Mouse (Mus musculus) gastrocnemius, postnatal 36 days (tissue): ENCODE data around the gene Bphl. TPM values are rescaled to one million over a fixed set of nuclear protein-coding genes. Genes with fewer than 3 reads are reported as not detected.

Experiments
- DNase-seq, 2 experiments: peaks; one replicate each; pipeline ENCODE4 v3.0.0; 2022
- intact Hi-C: fragments of 180-260 bp; cut with DNase I; formaldehyde crosslinking; loops from one replicate; pipeline ENCODE4 v1.15.1; 2025
- long read RNA-seq, 2 experiments: library from polyadenylated mRNA; stranded (forward); transcript quantifications; one replicate each; pipeline ENCODE4 v2.0.0; 2021
- total RNA-seq, 2 experiments: library from RNA; stranded (reverse); gene quantifications; 2 replicates each; pipeline ENCODE4 v1.2.3; 2021

Bphl gene
- total RNA-seq, result 10 to 100 TPM; 21.4 to 25.3 TPM
- long read RNA-seq, experiment 1, transcript Bphl-201 (7 exons, 1,253 nt), result major isoform, 40 of 72 reads
- long read RNA-seq, experiment 1, partial matches to known transcripts, result 29 of 72 reads
- long read RNA-seq, experiment 1, other reads (novel, unspliced or antisense), result 3 of 72 reads
- long read RNA-seq, experiment 2, transcript Bphl-201 (7 exons, 1,253 nt), result major isoform, 42 of 72 reads
- long read RNA-seq, experiment 2, partial matches to known transcripts, result 18 of 72 reads
- long read RNA-seq, experiment 2, other reads (novel, unspliced or antisense), result 12 of 72 reads

DNA sequence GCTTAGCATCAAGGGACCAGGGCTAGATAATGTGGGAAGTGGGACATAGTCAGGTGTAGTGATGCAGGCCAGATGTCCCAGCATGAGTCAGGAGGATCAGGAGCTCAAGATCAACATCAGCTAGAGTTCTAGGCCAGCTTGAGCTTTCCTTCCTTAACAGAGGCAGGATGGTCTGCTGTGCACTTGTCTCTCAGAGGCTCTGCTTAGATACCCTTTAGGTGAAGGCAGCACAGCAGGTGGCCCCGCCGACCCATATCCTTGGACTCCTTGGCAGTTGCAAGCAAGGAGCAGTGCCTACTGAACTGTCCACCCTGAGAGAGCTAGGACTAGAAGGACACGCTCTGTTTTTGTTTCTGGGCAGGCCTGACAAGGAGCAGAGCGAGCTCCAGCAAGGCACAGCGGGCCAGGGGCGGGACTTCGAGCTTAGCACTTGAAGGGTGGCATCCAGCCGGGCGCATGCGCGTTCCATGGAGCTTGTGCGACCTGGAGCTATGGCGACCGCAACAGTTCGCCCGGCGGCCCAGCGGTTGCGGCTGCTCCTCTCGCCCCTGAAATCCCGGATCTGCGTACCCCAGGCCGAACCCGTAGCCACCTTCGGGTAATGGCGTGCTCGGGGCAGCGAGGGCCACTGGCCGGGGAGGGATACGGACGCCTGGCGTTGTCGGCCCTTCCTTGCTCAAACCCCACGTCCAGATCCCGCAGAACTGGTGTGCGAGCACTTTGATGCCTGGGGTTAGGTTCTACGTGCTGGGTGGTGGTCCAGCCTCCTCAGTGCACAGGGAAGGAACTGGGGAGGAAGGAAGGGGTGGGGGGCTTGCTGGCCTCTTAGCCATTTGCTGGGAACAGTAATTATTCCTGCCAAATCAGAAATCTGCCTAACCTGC, at the start of gene Bphl:
TSS of gene Bphl (plus strand) at position 426 of the 884 bp plus-strand sequence.
- intact Hi-C loops, result no loop called here
- peak; percentile 90 for DNase-seq

- DNase-seq, result no peak
- intact Hi-C loops, result no loop called here
Observed at GRCm38 (mm10) chr13:33989625-33990024, 47.8 kb upstream of the Bphl start.

DNA sequence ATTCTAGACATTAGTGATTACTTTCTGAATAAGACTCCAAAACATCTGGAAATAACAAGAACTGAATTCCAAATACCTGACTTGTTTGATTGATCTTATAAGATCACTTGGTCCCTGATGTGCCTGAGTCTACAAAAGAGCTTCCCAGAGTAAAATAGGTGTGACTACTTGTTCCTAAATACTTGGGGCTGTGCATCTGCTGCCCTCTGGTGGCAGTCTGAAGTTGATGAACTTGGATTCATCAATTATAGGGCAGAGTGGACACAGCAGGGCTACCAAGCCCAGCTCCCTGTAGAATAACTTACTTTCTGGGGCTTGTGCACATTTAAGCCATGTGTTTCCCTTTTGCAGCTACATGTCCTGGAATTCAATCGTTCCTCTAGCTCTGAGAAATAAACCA, 42.2 kb upstream of the Bphl start:
- peak; percentile 47 to 74 for DNase-seq
- intact Hi-C loops, result loop anchor here (1.0 kb wide), 1 partner anchor 38 kb away; no protein-coding TSS in a partner anchor

DNA sequence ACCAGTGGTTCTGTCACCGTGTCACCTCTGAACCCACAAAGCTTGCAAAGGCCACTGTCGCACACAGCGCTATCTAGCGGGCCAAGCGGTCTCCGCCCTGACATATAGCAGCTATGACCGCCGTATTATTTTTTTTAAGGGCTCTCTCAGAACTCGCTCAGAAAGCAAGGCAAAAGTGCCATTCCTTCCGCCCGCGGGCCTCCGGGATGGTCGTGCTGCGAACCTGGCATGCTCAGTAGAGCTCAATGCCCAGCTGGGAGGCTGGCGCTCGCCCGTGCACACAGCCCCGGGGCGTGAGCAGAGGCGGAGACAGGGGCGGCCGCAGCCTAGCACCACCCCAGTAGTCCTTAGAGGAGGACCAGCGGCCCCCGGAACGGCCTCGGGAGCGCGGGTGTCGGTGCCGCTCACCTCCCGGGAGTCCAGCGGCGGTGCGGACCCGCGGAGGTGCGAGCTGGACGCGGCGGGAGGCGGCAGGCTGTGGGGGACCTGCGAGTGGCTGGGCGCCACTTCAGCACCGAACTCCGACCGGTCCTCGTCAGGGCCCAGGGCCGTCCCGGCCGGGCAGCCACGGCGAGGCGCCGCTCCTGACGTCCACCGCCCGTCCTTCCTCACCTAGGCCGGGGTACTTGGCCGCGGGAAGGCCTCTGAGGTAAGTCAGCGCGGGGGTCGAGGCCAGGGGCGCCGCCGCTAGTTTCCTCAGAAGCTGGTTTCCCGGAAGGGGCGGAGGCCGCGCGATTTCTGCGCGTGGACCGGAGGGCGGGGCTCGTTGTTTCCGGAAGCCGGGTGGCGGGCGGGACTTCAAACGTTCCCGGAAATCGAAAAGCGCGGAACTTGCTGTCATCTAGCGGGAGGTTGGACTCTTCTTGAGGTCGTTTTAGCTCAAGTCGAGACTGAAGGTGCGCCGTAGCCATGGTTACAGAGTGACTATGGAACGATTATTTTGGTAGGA, 35.1 kb upstream of the Bphl start, which contains the start of the genes Ripk1 and Serpinb6a:
TSS of gene Ripk1 (plus strand) at position 306 of the 949 bp plus-strand sequence.
TSS of gene Serpinb6a (minus strand) at position 737 of the 949 bp plus-strand sequence.
- intact Hi-C loops, result no loop called here
- DNase-seq, result peak; percentile 82 to 84

DNA sequence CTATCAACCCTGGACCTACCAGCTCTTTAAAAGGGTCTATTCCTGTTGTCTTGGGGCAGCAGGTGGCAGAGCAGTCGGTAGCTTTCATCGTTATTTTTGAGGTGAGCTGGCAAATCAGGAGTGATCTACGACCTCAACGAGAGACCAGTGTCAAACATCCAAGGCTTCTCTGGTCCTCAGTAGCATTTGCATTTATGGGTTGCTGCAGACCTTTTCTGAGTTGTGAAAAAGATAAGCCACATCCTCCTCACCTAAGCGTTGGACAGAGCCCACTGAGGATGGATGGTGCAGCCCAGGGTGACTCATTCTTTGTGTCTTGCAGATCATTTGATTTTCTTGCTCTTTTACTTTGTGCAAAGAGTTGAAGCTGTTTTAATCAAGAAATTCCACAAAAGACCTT, 34.3 kb upstream of the Bphl start:
- intact Hi-C loops, result no loop called here
- DNase-seq, result no peak

- intact Hi-C loops, result no loop called here
- no peak for DNase-seq
Observed at GRCm38 (mm10) chr13:34007234-34007633, 30.2 kb upstream of the Bphl start.

DNA sequence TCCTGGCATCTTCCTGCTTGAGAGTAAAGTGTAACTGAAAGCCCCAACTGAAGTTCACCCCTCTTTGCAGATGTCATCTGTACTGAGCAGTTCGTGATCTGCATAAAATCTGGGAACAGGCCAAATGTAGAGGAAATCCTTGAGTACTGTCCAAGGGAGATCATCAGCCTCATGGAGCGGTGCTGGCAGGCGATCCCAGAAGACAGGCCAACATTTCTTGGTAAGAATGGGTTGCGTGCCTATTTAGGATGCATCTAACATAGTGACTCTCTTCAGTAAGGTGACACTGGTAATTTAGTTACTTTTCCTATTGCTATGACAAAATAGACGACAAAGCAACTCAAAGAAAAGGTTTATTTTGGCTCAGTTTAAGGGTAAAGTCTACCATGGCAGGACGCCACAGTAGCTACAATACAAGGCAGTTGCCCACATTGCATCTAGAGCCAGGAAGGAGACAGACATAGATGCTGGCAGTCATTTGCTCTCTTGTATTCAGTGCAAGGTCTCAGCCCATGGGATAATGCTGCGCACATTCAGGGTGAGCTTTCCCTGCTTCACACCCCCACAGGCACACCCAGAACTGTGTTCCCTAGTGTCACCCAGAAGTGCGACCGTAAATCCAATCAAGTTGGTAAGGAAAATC, 20.3 kb upstream of the Bphl start:
- intact Hi-C loops, result no loop called here

GRCm38 (mm10) chr13:34018521-34018920, 18.9 kb upstream of the Bphl start:
- DNase-seq, result no peak
- intact Hi-C loops, result no loop called here

More for the DNA sequence above, 20.3 kb upstream of the Bphl start:
- no peak for DNase-seq

DNA sequence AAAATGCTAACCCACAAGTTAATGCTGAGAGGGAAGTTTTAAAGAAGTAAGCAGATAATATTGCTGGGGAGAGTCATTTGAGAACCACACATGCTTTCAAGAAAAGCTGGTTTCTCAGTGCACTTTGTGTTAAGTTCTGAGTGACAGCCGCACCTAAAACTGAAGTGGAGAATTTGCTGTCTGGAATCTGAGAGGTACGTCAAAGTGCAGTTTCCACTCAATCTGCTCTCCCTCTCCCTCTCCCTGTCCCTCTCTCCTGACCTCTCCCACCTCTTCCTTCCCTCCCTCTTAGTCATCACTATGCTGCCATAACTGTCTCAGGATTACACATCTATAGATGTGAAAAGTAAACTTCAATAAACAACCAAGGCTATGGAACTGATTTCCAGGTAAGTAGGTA, 15.4 kb upstream of the Bphl start:
- intact Hi-C loops, result no loop called here
- DNase-seq, result no peak

GRCm38 (mm10) chr13:34032041-34032440, 5.4 kb upstream of the Bphl start:
- intact Hi-C loops, result no loop called here

GRCm38 (mm10) chr13:34035424-34035823, 2.0 kb upstream of the Bphl start:
- intact Hi-C loops, result no loop called here
- no peak for DNase-seq

More at GRCm38 (mm10) chr13:34032041-34032440, 5.4 kb upstream of the Bphl start:
- no peak for DNase-seq

- DNase-seq, result no peak
- intact Hi-C loops, result no loop called here
Observed at GRCm38 (mm10) chr13:34036726-34037125, 671 bp upstream of the Bphl start.

DNA sequence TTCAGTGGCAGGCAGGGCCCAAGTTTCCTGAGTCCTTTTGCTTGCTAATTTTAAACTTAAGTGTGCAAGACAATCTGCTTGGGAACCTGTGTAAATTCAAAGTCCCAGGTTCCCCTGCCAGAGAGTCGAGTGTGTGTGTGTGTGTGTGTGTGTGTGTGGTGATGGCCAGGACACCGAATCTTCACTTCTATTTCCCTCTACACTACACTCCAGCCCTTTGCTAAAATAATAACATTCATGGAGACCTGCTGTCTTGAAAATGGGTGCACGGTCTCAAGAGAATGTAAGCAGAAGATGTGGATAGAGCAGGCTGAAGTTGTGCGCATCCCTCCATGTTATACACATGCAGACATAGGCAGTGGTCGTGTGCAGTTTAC, 647 bp downstream of the Bphl start:
- no peak for DNase-seq

GRCm38 (mm10) chr13:34038901-34039341, 1.5 kb downstream of the Bphl start:
- intact Hi-C loops, result no loop called here
- no peak for DNase-seq

More for the DNA sequence above, 647 bp downstream of the Bphl start:
- intact Hi-C loops, result no loop called here

DNA sequence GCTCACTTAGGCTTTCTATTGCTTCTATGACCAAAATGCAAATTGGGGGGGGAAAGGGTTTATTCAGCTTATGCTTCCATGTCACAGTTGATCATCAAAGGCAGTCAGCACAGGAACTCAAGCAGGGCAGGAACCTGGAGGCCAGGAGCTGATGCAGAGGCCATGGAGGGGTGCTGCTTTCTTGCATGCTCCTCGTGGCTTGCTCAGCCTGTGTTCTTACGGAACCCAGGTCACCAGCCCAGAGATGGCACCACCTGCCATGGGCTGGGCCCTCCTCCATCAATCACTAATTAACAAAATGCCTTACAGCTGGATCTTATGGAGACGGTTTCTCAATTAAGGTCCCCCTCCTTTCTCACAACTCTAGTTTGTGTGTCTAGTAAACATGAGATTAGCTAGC, 2.7 kb downstream of the Bphl start:
- DNase-seq, result no peak
- intact Hi-C loops, result loop anchor here (5.0 kb wide), 1 partner anchor 597 kb away; no protein-coding TSS in a partner anchor

DNA sequence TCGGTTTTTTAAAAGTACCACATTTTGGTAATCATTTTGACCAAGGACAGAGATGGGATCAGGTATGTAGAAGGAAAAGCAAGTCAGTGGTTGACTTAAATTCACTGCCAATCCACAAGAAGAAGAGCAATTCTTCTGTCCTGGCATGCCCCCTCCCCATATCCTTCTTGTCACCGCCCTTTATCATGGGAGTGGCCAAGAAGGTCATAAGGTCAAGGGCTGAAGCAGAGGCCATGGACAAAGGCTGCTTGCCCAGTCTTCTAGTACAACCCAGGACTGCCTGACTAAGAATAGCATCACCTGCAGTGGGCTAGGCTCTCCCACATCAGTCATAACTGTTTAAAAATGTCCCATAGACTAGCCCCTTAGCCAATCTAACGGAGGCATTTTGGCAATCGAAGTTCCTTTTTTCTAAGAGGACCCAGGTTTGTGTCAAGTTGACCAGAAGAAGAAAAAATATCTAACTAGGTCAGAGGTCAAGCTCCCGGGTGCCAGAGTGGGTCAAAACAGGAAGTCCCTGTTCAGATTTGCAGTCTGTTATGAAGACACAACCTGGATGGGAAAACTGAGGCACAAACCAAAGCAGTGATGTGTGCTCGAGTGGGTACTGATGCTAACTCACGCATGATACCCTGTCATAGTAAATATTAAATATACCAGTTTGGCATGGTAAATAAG, 6.5 kb downstream of the Bphl start:
- intact Hi-C loops, result loop anchor here (5.0 kb wide), 1 partner anchor 593 kb away; no protein-coding TSS in a partner anchor
- no peak for DNase-seq

DNA sequence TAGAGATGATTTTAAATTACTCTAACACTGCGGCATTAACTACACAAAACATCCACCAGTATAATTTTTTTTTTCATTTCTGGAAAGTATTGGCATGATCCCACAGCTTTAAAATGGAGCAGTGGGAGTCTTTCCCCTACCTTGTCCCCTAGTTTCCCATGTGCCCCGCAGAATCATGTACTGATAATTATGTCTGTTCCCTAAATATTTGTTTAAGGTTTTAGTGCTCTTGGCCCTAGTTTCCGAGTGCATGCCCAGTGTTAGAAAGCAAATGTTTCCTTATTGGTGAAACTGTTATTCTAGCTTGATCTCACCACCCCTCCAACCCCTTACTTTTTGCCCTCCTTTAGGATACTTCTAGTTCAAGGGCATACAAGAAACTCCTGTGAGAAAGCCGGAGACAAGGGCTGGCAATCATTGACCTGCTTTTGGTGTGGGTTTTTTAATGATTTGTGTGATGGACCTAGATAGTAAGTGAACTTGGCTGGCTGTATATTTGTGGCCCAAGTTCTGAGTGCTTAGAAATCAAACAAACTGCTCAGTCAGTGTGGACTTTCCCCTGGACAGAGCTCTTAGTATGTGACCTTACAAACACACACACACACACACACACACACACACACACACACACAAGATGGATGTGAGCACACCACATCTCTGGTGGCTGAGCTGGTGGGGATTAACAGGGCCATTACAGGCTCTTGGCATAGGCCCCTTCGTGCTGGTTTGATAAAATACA, 8.3 kb downstream of the Bphl start:
- intact Hi-C loops, result loop anchor here (1.0 kb wide), 1 partner anchor 109 kb away; no protein-coding TSS in a partner anchor
- no peak for DNase-seq

- DNase-seq, result peak; percentile 48 to 76
- intact Hi-C loops, result loop anchor here (1.0 kb wide), 1 partner anchor 108 kb away; no protein-coding TSS in a partner anchor
Observed at GRCm38 (mm10) chr13:34046421-34047012, 9.1 kb downstream of the Bphl start.
